Mouse (Mus musculus) midbrain, embryonic 11.5 days (tissue): ENCODE measurements around the gene Cfap126. TPM values are rescaled to one million over a fixed set of nuclear protein-coding genes. Genes with fewer than 3 reads are reported as not detected.
A peak's percentile ranks its signal among the peaks of the same experiment; 100 is the strongest.
"Not testable (repeated sequence)": the region's sequence is repeated elsewhere in the genome, so short reads cannot be mapped to it uniquely, and the experiment has no call there.

ENCODE experiments used
- ATAC-seq: fragments of 200-750 bp; cut with Nextera tagmentation; 2 replicates; pipeline ENCODE4 v1.8.0; 2017; ENCODE audit warnings: moderate TSS enrichment, moderate library complexity; ENCODE audit not compliant: low FRiP score
- DNase-seq: peaks from one replicate; pipeline ENCODE4 v3.0.0; 2015; ENCODE audit warnings: low spot score; ENCODE audit errors: missing footprints
- H3K27ac ChIP-seq: fragments of 300-500 bp; sonication (generic); 2 replicates; pipeline ENCODE4 v1.5.1; 2014; ENCODE audit warnings: low read depth, low read length
- H3K27me3 ChIP-seq: fragments of 300-500 bp; sonication (generic); 2 replicates; pipeline ENCODE4 v1.6.1; 2014; ENCODE audit warnings: mild to moderate bottlenecking, low read length, moderate library complexity, mixed read lengths; ENCODE audit not compliant: control insufficient read depth, insufficient read depth
- H3K36me3 ChIP-seq: fragments of 300-500 bp; sonication (generic); 2 replicates; pipeline ENCODE4 v1.6.1; 2014; ENCODE audit warnings: mild to moderate bottlenecking, low read length, moderate library complexity, mixed read lengths; ENCODE audit not compliant: control insufficient read depth, insufficient read depth
- H3K4me1 ChIP-seq: fragments of 300-500 bp; sonication (generic); 2 replicates; pipeline ENCODE4 v1.6.1; 2014; ENCODE audit warnings: low read length; ENCODE audit not compliant: control insufficient read depth, insufficient read depth
- H3K4me2 ChIP-seq: fragments of 300-500 bp; sonication (generic); 2 replicates; pipeline ENCODE4 v1.6.1; 2014; ENCODE audit warnings: mild to moderate bottlenecking, moderate library complexity
- H3K4me3 ChIP-seq: fragments of 300-500 bp; sonication (generic); 2 replicates; pipeline ENCODE4 v1.5.1; 2014; ENCODE audit warnings: low read depth, low read length
- H3K9ac ChIP-seq: fragments of 300-500 bp; sonication (generic); 2 replicates; pipeline ENCODE4 v1.6.1; 2014; ENCODE audit warnings: low read length
- H3K9me3 ChIP-seq: fragments of 300-500 bp; sonication (generic); 2 replicates; pipeline ENCODE4 v1.6.1; 2016; ENCODE audit warnings: low read length; ENCODE audit not compliant: control insufficient read depth
- WGBS: fragments of 180-500 bp; shearing (Covaris S2); extraction: QIAGEN DNeasy Blood & Tissue Kit; methylation state at CpG from one replicate; pipeline ENCODE4 v1.1.7; 2014; 5-methylcytosine and 5-hydroxymethylcytosine counted together
- polyA plus RNA-seq: library from polyadenylated mRNA; unstranded; fragments of >200 nt; fragmentation: Nextera tagmentation; extraction: Ambion mirVana; gene quantifications from 2 replicates; pipeline ENCODE4 v1.2.1, GENCODE M21; 2014

Gene Cfap126
- polyA plus RNA-seq, 1 experiment from 2014 or later, result 2.4 TPM

GRCm38 (mm10) chr1:171072217-171072616 lies 41.5 kb upstream of the Cfap126 start:
- peaks cover 24% of the 10 kb centered on the region for H3K27me3 ChIP-seq
- H3K36me3 ChIP-seq, H3K4me3 ChIP-seq, H3K9me3 ChIP-seq, H3K27ac ChIP-seq, H3K9ac ChIP-seq, H3K4me2 ChIP-seq, H3K4me1 ChIP-seq, DNase-seq: not testable (repeated sequence)
- WGBS, result no CpG with 5 or more reads among the region's 45 CpGs
- peak; percentile 41 for ATAC-seq

GRCm38 (mm10) chr1:171074283-171074682 lies 39.4 kb upstream of the Cfap126 start:
- DNase-seq, result peak; percentile 95
- H3K27ac ChIP-seq, H3K36me3 ChIP-seq, H3K4me2 ChIP-seq, H3K9ac ChIP-seq, H3K4me1 ChIP-seq, H3K4me3 ChIP-seq, H3K9me3 ChIP-seq: not testable (repeated sequence)
- 17% methylated on average over 4 of the region's 10 CpGs for WGBS
- peak; percentile 14; the same call in 1 of the 2 replicates for ATAC-seq
- peaks cover 31% of the 10 kb centered on the region for H3K27me3 ChIP-seq

- not testable (repeated sequence) for H3K4me2 ChIP-seq, H3K9ac ChIP-seq, H3K4me3 ChIP-seq, H3K36me3 ChIP-seq, H3K9me3 ChIP-seq, H3K4me1 ChIP-seq, ATAC-seq, DNase-seq, H3K27ac ChIP-seq
- H3K27me3 ChIP-seq, result peaks cover 20% of the 10 kb centered on the region
- 76% methylated on average over 3 of the region's 5 CpGs for WGBS
Measured at GRCm38 (mm10) chr1:171076176-171076575, 37.5 kb upstream of the Cfap126 start.

- H3K27ac ChIP-seq, H3K9ac ChIP-seq, H3K4me2 ChIP-seq, H3K4me3 ChIP-seq, H3K9me3 ChIP-seq, H3K36me3 ChIP-seq, ATAC-seq, H3K4me1 ChIP-seq: not testable (repeated sequence)
- peaks cover 23% of the 10 kb centered on the region for H3K27me3 ChIP-seq
- WGBS, result 33% methylated on average over 5 of the region's 5 CpGs
- peak; percentile 90 for DNase-seq
Measured at GRCm38 (mm10) chr1:171077192-171077591, 36.5 kb upstream of the Cfap126 start.

- Histone ChIP-seq H3K4me2 (peak overlapping the region; percentile 12; the same call in 1 of the 2 replicates), H3K4me3 (peak overlapping the region; percentile 11; the same call in 1 of the 2 replicates), H3K27me3 (peaks cover 23% of the 10 kb centered on the region)
- peak; percentile 25 for ATAC-seq
- H3K4me1 ChIP-seq, H3K27ac ChIP-seq, DNase-seq, H3K9ac ChIP-seq, H3K36me3 ChIP-seq, H3K9me3 ChIP-seq: not testable (repeated sequence)
- WGBS, result 7% methylated on average over 16 of the region's 27 CpGs
Measured at GRCm38 (mm10) chr1:171077955-171078354, 35.8 kb upstream of the Cfap126 start.

- ATAC-seq, H3K36me3 ChIP-seq, H3K4me1 ChIP-seq, H3K4me3 ChIP-seq, H3K9ac ChIP-seq, H3K9me3 ChIP-seq, H3K27ac ChIP-seq, H3K4me2 ChIP-seq: not testable (repeated sequence)
- DNase-seq, result peak; percentile 91
- WGBS, result 24% methylated on average over 11 of the region's 12 CpGs
- H3K27me3 ChIP-seq, result peaks cover 23% of the 10 kb centered on the region
Measured at GRCm38 (mm10) chr1:171078419-171078818, 35.3 kb upstream of the Cfap126 start.

GRCm38 (mm10) chr1:171079345-171079744 lies 34.4 kb upstream of the Cfap126 start:
- not testable (repeated sequence) for H3K4me3 ChIP-seq, DNase-seq, H3K36me3 ChIP-seq, H3K9me3 ChIP-seq, H3K9ac ChIP-seq, H3K4me2 ChIP-seq, H3K4me1 ChIP-seq, H3K27ac ChIP-seq
- 0% methylated on average over 1 of the region's 35 CpGs for WGBS
- peaks cover 17% of the 10 kb centered on the region for H3K27me3 ChIP-seq
- peak; percentile 66 for ATAC-seq

- peak; percentile 43 for ATAC-seq
- not testable (repeated sequence) for H3K4me2 ChIP-seq, H3K9ac ChIP-seq, H3K36me3 ChIP-seq, H3K4me3 ChIP-seq, DNase-seq, H3K4me1 ChIP-seq, H3K9me3 ChIP-seq, H3K27ac ChIP-seq
- H3K27me3 ChIP-seq, result peaks cover 16% of the 10 kb centered on the region
- no CpG with 5 or more reads among the region's 43 CpGs for WGBS
Measured at GRCm38 (mm10) chr1:171079825-171080224, 33.9 kb upstream of the Cfap126 start.

GRCm38 (mm10) chr1:171081512-171082231 lies 32.0 kb upstream of the Cfap126 start:
- H3K4me1 ChIP-seq, H3K36me3 ChIP-seq, H3K9me3 ChIP-seq, DNase-seq, H3K4me2 ChIP-seq, H3K27ac ChIP-seq, H3K4me3 ChIP-seq, H3K9ac ChIP-seq: not testable (repeated sequence)
- peak; percentile 20 for ATAC-seq
- WGBS, result 47% methylated on average over 9 of the region's 17 CpGs
- H3K27me3 ChIP-seq, result peaks cover 20% of the 10 kb centered on the region
